Mouse (Mus musculus): Measurements from ENCODE around the gene Arvcf.

- TF ChIP-seq CTCF (IDR thresholded peaks at IDR 0.05; ENCODE audit: borderline replicate concordance, extremely low read depth, insufficient read depth, insufficient read length) (no peak), POLR2A (IDR thresholded peaks at IDR 0.05; ENCODE audit: borderline replicate concordance, extremely low read depth, insufficient read depth, insufficient read length, poor library complexity, severe bottlenecking) (no peak)
These were observed 42.4 kb downstream of the Arvcf start for GRCm38 (mm10) chr16:18390399-18390798.
